Mouse (Mus musculus) small intestine, adult 2 months (tissue): ENCODE measurements at regions not wholly inside any gene's neighbourhood (a gene's known extent, or its start where the extent isn't known, plus 50 kb on each side); places are given as distances from the start of the nearest gene placed in this dataset.

Source experiments
- CTCF ChIP-seq: fragments of 200-500 bp; IDR thresholded peaks from 2 replicates; pipeline ENCODE4 v1.5.1; 2012; ENCODE audit warnings: low read depth, mild to moderate bottlenecking, control low read depth, inconsistent platforms, low read length, moderate library complexity, mixed read lengths; ENCODE audit not compliant: insufficient replicate concordance, insufficient read length; ENCODE audit errors: extremely low read depth
- POLR2A ChIP-seq: fragments of 200-500 bp; IDR thresholded peaks from 2 replicates; pipeline ENCODE4 v1.6.1; 2012; ENCODE audit warnings: low read depth, mild to moderate bottlenecking, control low read depth, inconsistent platforms, low read length, moderate library complexity

DNA sequence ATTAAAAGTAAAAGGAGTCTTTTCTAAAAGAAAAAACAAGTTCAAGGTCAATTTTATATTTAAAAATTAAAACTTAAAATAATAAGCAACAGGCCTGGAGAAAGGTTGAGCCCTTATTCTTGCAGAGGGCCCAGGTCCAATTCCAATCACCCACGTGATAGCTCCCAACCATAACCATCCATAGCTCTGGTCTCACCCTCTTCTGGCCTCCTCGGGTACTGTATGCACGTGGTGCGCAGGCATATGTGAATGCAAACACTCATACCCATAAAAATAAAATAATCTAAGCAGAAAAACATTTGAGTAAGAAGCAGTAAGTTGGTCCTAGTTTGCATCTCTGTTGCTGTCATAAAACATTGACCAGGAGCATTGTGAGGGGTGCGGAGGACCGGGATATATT is 119.8 kb upstream of the Dapk1 start:
- TF ChIP-seq CTCF: no peak
- no peak for TF ChIP-seq POLR2A
